Mouse (Mus musculus): ENCODE measurements around the gene Aox1.

Gene Aox1

GRCm38 (mm10) chr1:58065606-58066005 is 35.9 kb downstream of the Aox1 start:
- DNase-seq (ENCODE audit: low spot score), result no peak

GRCm38 (mm10) chr1:58069181-58069580 is 39.5 kb downstream of the Aox1 start:
- DNase-seq (ENCODE audit: low spot score), result no peak

GRCm38 (mm10) chr1:58070091-58070490 is 40.4 kb downstream of the Aox1 start:
- no peak for DNase-seq (ENCODE audit: low spot score)

GRCm38 (mm10) chr1:58071006-58071405 is 41.3 kb downstream of the Aox1 start:
- DNase-seq (ENCODE audit: low spot score), result no peak

- no peak for DNase-seq (ENCODE audit: low spot score)
These were observed 41.8 kb downstream of the Aox1 start for GRCm38 (mm10) chr1:58071509-58071908.

GRCm38 (mm10) chr1:58072416-58072815 is 42.7 kb downstream of the Aox1 start:
- DNase-seq (ENCODE audit: low spot score), result no peak

GRCm38 (mm10) chr1:58072991-58073730 is 43.4 kb downstream of the Aox1 start:
- no peak for DNase-seq (ENCODE audit: low spot score)

- no peak for DNase-seq (ENCODE audit: low spot score)
These were observed 44.5 kb downstream of the Aox1 start for GRCm38 (mm10) chr1:58074266-58074665.

- DNase-seq (ENCODE audit: low spot score), result no peak
These were observed 48.2 kb downstream of the Aox1 start for GRCm38 (mm10) chr1:58077882-58078281.

GRCm38 (mm10) chr1:58078390-58078789 is 48.7 kb downstream of the Aox1 start:
- no peak for DNase-seq (ENCODE audit: low spot score)

GRCm38 (mm10) chr1:58079689-58080088 is 50.0 kb downstream of the Aox1 start:
- DNase-seq (ENCODE audit: low spot score), result no peak

GRCm38 (mm10) chr1:58080446-58080845 is 50.7 kb downstream of the Aox1 start:
- no peak for DNase-seq (ENCODE audit: low spot score)

- DNase-seq (ENCODE audit: low spot score), result no peak
These were observed 51.6 kb downstream of the Aox1 start for GRCm38 (mm10) chr1:58081356-58081755.

- DNase-seq (ENCODE audit: low spot score), result no peak
These were observed 59.6 kb downstream of the Aox1 start for GRCm38 (mm10) chr1:58089316-58089715.

GRCm38 (mm10) chr1:58090191-58090590 is 60.5 kb downstream of the Aox1 start:
- no peak for DNase-seq (ENCODE audit: low spot score)

GRCm38 (mm10) chr1:58091213-58091612 is 61.5 kb downstream of the Aox1 start:
- no peak for DNase-seq (ENCODE audit: low spot score)

- no peak for DNase-seq (ENCODE audit: low spot score)
These were observed 62.3 kb downstream of the Aox1 start for GRCm38 (mm10) chr1:58091992-58092560.

- no peak for DNase-seq (ENCODE audit: low spot score)
These were observed 67.6 kb downstream of the Aox1 start for GRCm38 (mm10) chr1:58097338-58097737.

GRCm38 (mm10) chr1:58099119-58099518 is 69.4 kb downstream of the Aox1 start:
- no peak for DNase-seq (ENCODE audit: low spot score)

- no peak for DNase-seq (ENCODE audit: low spot score)
These were observed 71.9 kb downstream of the Aox1 start for GRCm38 (mm10) chr1:58101531-58102146.

GRCm38 (mm10) chr1:58102494-58102893 is 72.8 kb downstream of the Aox1 start:
- no peak for DNase-seq (ENCODE audit: low spot score)

- no peak for DNase-seq (ENCODE audit: low spot score)
These were observed 76.0 kb downstream of the Aox1 start for GRCm38 (mm10) chr1:58105685-58106084.

- no peak for DNase-seq (ENCODE audit: low spot score)
These were observed 77.3 kb downstream of the Aox1 start for GRCm38 (mm10) chr1:58107066-58107465.
